Mouse (Mus musculus) erythroblast, embryonic 14.5 days (primary cell): ENCODE data around the gene Lpar2.

Experiments used
- GATA1 ChIP-seq: IDR thresholded peaks from 2 replicates; pipeline ENCODE4 v1.6.1; 2012; ENCODE audit warnings: low read length, inconsistent platforms, mixed read lengths
- TAL1 ChIP-seq: IDR thresholded peaks from 3 replicates; pipeline ENCODE4 v1.6.1; 2012; ENCODE audit warnings: low read length, inconsistent platforms, mixed read lengths

DNA sequence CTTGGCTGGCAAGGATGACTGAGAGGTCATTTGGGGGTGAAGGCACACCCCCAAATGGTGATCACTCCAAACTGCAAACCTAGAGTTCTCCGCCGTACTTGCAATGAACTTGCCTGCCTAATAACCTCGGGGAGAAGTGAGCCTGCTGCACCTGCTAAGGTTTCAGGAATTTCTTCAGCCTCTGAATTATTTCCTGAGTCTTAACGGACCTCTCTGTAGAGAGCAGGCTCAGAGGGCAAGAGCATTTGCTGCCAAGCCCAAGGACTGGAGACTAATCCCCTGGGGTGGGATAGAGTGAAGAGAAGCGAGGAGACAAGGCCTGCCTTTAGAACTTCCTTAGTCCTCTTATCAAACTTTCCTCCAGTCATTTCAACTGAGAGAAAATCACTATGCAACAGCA is 32.5 kb upstream of the Lpar2 start:
- TF ChIP-seq TAL1: no peak
- TF ChIP-seq GATA1: no peak
